Mouse (Mus musculus) ES-Bruce4 (cell line): ENCODE measurements around the gene Spata1.

Experiments
- CTCF ChIP-seq: IDR thresholded peaks from one replicate; pipeline ENCODE4 v1.8.1; 2011; ENCODE audit warnings: low read depth, low read length
- POLR2A ChIP-seq: IDR thresholded peaks from one replicate; pipeline ENCODE4 v1.8.1; 2011; ENCODE audit warnings: low read length; ENCODE audit not compliant: insufficient read depth

DNA sequence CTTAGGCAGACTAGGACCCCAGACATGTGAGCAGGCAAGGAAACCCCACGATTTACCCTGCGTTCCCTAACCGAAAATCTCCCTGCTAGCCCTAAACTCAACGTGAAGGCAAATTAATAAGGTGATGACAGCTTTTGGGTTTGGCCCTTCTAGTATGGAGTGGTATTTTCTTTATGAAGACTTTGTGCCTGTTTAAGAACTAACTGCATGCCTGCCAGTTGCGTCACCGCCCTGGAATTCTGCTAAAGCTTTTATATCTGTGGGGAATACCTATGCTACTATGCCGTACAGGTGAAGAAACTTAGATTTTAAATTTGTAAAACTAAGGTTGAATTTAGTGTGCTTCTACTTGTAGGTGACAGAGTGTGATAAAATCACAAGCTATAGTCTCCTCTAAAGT is 87.1 kb downstream of the Spata1 start:
- TF ChIP-seq POLR2A (no peak), CTCF (no peak)
